Mouse (Mus musculus) bone marrow macrophage, adult 2 months (primary cell): ENCODE results near the gene Tmem139.

Source experiments
- CTCF ChIP-seq: IDR thresholded peaks from 2 replicates; pipeline ENCODE4 v1.5.1; 2012; ENCODE audit warnings: low read depth, mild to moderate bottlenecking, low read length, moderate library complexity
- POLR2A ChIP-seq: IDR thresholded peaks from 2 replicates; pipeline ENCODE4 v1.6.1; 2012; ENCODE audit warnings: mild to moderate bottlenecking, low read depth, low read length, borderline replicate concordance

DNA sequence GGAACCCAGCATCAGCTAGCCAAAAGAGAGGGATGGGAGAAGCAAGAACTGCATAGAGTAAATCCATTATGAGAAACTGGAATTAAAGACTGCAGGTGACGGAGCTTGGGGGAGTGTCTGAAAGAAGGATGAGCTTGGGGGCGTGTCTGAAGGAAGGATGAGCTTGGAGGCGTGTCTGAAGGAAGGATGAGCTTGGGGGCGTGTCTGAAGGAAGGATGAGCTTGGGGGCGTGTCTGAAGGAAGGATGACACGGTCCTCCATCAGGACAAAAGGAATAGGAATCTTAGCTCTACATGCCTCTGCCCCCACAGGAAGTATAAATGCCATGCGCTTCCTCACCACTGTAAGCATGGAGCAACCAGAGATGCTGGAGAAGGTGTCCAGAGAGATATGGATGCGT, 14.6 kb upstream of the Tmem139 start:
- TF ChIP-seq POLR2A, result no peak
- TF ChIP-seq CTCF, result no peak
